Mouse (Mus musculus) midbrain, embryonic 15.5 days (tissue): ENCODE results near the gene Pde9a. TPM values are rescaled to one million over a fixed set of nuclear protein-coding genes. Genes with fewer than 3 reads are reported as not detected.

Experiments
- polyA plus RNA-seq: library from polyadenylated mRNA; unstranded; fragments of >200 nt; fragmentation: Nextera tagmentation; extraction: Ambion mirVana; gene quantifications from 2 replicates; pipeline ENCODE4 v1.2.1, GENCODE M21; 2015

Gene Pde9a
- polyA plus RNA-seq, 1 experiment from 2014 or later, result 36.1 TPM

Other genes with a start within 250 kb of the Pde9a start
- not detected in 2 replicates for gene Tff2, start 241.9 kb upstream of the Pde9a start, polyA plus RNA-seq
- gene Tff1, start 220.9 kb upstream of the Pde9a start, polyA plus RNA-seq, result not detected in 2 replicates
- gene Tmprss3, start 187.2 kb upstream of the Pde9a start, polyA plus RNA-seq, result 0.08 TPM in 1 of 2 replicates, not detected in the other
- not detected in 2 replicates for gene Ubash3a, start 178.3 kb upstream of the Pde9a start, polyA plus RNA-seq
- gene Rsph1, start 108.8 kb upstream of the Pde9a start, polyA plus RNA-seq, result 4.7 and 6.4 TPM in 2 replicates
- gene Slc37a1, start 99.4 kb upstream of the Pde9a start, polyA plus RNA-seq, result 12.8 and 13.4 TPM in 2 replicates
- gene Wdr4, start 133.8 kb downstream of the Pde9a start, polyA plus RNA-seq, result 42.2 and 45.3 TPM in 2 replicates
- 426 and 433 TPM in 2 replicates for gene Ndufv3, start 133.9 kb downstream of the Pde9a start, polyA plus RNA-seq
- gene Pknox1, start 178.5 kb downstream of the Pde9a start, polyA plus RNA-seq, result 21.0 and 21.6 TPM in 2 replicates